ENCODE assay signal across 11 mouse cellular contexts in genomic region chr12:13598545-13598944, GRCm38 (mm10).
DNase-seq lines count a peak whose midpoint lies in the region; ATAC-seq lines count a peak whose summit lies in the region.
"Had no signal": no experiment of that assay in that cellular context is flagged by ENCODE, and none has a peak within 500 bp of the region (broad histone marks: within the 10 kb centered on the region; RNA-seq: fewer than 3 reads in every experiment).

No protein-coding gene starts in this region.

- H3K36me3 ChIP-seq in forebrain, embryonic 10.5 days (replicated peaks), result no peaks in the 10 kb centered on the region
- no peaks in the 10 kb centered on the region for H3K36me3 ChIP-seq in forebrain, embryonic 12.5 days (replicated peaks)

- H3K9ac ChIP-seq in forebrain, embryonic 12.5 days, result no peak overlapping the region

- peak; percentile 69 for DNase-seq in left cerebral cortex, adult 11 months (ENCODE audit: low spot score)
- no peak for DNase-seq in left cerebral cortex, postnatal 4 days
- DNase-seq in frontal cortex, postnatal 36 days (ENCODE audit: low spot score in 2 of 2), result peak; percentile 69 to 91
- DNase-seq in left cerebral cortex, adult 18-20 months (ENCODE audit: low spot score in 2 of 2), result peak; percentile 75 to 86
- DNase-seq in right cerebral cortex, postnatal 10 days (ENCODE audit: low spot score in 2 of 2), result peak; percentile 66 to 84
- no peak for DNase-seq in heart, postnatal 25 days (ENCODE audit: low spot score)
- DNase-seq in forebrain, embryonic 10.5 days (ENCODE audit: extremely low spot score, low spot score), result no peak
- DNase-seq: adrenal gland, adult 2 months; heart, postnatal 10 days had no signal

- H3K4me2 ChIP-seq in forebrain, embryonic 12.5 days, result no peak overlapping the region

- 81% methylated on average over 4 of the region's 4 CpGs for WGBS in forebrain, embryonic 10.5 days
- WGBS in forebrain, embryonic 12.5 days, result 69% methylated on average over 4 of the region's 4 CpGs

- intact Hi-C loops in left cerebral cortex, postnatal 4 days (cut with DNase I), result no loop called here
- intact Hi-C loops in heart, postnatal 25 days (cut with DNase I), result no loop called here

- 0 out of 2 replicates have a peak, but pooled peaks cover 6% of the 10 kb centered on the region for H3K4me1 ChIP-seq in forebrain, embryonic 10.5 days
- H3K4me1 ChIP-seq in forebrain, embryonic 12.5 days, result peaks cover 8% of the 10 kb centered on the region; the same call in 1 of the 2 replicates

- H3K27me3 ChIP-seq in forebrain, embryonic 10.5 days (ENCODE audit: poor library complexity, severe bottlenecking), result no peaks in the 10 kb centered on the region
- H3K27me3 ChIP-seq in forebrain, embryonic 12.5 days, result no peaks in the 10 kb centered on the region

- H3K9me3 ChIP-seq in forebrain, embryonic 10.5 days, result no peaks in the 10 kb centered on the region
- no peaks in the 10 kb centered on the region for H3K9me3 ChIP-seq in forebrain, embryonic 12.5 days

- ATAC-seq in forebrain, embryonic 12.5 days (ENCODE audit: low FRiP score), result no peak

- H3K4me3 ChIP-seq in forebrain, embryonic 10.5 days, result no peak overlapping the region
- no peak overlapping the region for H3K4me3 ChIP-seq in forebrain, embryonic 12.5 days (replicated peaks)
- H3K4me3 ChIP-seq: myocyte had no signal

- H3K27ac ChIP-seq in forebrain, embryonic 10.5 days, result no peak overlapping the region
- no peak overlapping the region for H3K27ac ChIP-seq in forebrain, embryonic 12.5 days

Comparison
In these comparisons a context has a peak if more than half of its experiments do, and no peak if none do; other contexts are left out.
1. DNase-seq: peak in left cerebral cortex, adult 11 months (single experiment), frontal cortex, postnatal 36 days (2 of 2), left cerebral cortex, adult 18-20 months (2 of 2) and right cerebral cortex, postnatal 10 days (2 of 2); none in left cerebral cortex, postnatal 4 days (single experiment), heart, postnatal 25 days (single experiment) and forebrain, embryonic 10.5 days (single experiment).